In genomic region chr14:99743625-99744297, GRCm38 (mm10) we compare ENCODE assay signal across 14 mouse cellular contexts.
DNase-seq lines count a peak whose midpoint lies in the region; ATAC-seq and TF ChIP-seq lines count a peak whose summit lies in the region.
"Had no signal": no experiment of that assay in that cellular context is flagged by ENCODE, and none has a peak within 500 bp of the region (broad histone marks: within the 10 kb centered on the region; RNA-seq: fewer than 3 reads in every experiment).

No protein-coding gene starts in this region.

- TF ChIP-seq EP300 in heart, postnatal 0 days (IDR thresholded peaks at IDR 0.05; ENCODE audit: low read depth), result no peak
- TF ChIP-seq EP300 in heart, adult 2 months (IDR thresholded peaks at IDR 0.05; ENCODE audit: insufficient read depth, low read depth, low read length), result no peak

- peak; percentile 27; the same call in 1 of the 2 replicates for ATAC-seq in heart, postnatal 0 days (ENCODE audit: insufficient read depth, low read depth)
- ATAC-seq in midbrain, embryonic 15.5 days (replicated peaks), result no peak
- ATAC-seq: hindbrain, embryonic 16.5 days had no signal

- no peaks in the 10 kb centered on the region for H3K9me3 ChIP-seq in heart, postnatal 0 days (replicated peaks; ENCODE audit: control insufficient read depth, low read length)
- no peaks in the 10 kb centered on the region for H3K9me3 ChIP-seq in midbrain, embryonic 15.5 days
- H3K9me3 ChIP-seq: embryonic facial prominence, embryonic 12.5 days; neural tube, embryonic 12.5 days had no signal

- no peak overlapping the region for H3K4me2 ChIP-seq in heart, postnatal 0 days (ENCODE audit: low read depth, low read length)
- no peak overlapping the region for H3K4me2 ChIP-seq in midbrain, embryonic 15.5 days
- H3K4me2 ChIP-seq: embryonic facial prominence, embryonic 12.5 days; neural tube, embryonic 12.5 days had no signal

- H3K4me1 ChIP-seq in heart, postnatal 0 days (ENCODE audit: control insufficient read depth, insufficient read depth), result no peaks in the 10 kb centered on the region
- no peaks in the 10 kb centered on the region for H3K4me1 ChIP-seq in heart, adult 2 months (ENCODE audit: control insufficient read depth, insufficient read depth, low read length)
- H3K4me1 ChIP-seq in midbrain, embryonic 15.5 days, result peaks cover 11% of the 10 kb centered on the region
- H3K4me1 ChIP-seq: embryonic facial prominence, embryonic 12.5 days had no signal

- 59% methylated on average over 17 of the region's 17 CpGs for WGBS in heart, postnatal 0 days
- WGBS in heart, adult 2 months, result 71% methylated on average over 17 of the region's 17 CpGs
- WGBS in midbrain, embryonic 15.5 days, result 90% methylated on average over 17 of the region's 17 CpGs

- no peaks in the 10 kb centered on the region for H3K36me3 ChIP-seq in heart, postnatal 0 days (replicated peaks; ENCODE audit: control insufficient read depth, insufficient read depth, low read length)
- H3K36me3 ChIP-seq in heart, adult 2 months (ENCODE audit: control insufficient read depth, insufficient read depth, low read length), result no peaks in the 10 kb centered on the region
- no peaks in the 10 kb centered on the region for H3K36me3 ChIP-seq in midbrain, embryonic 15.5 days (replicated peaks)
- H3K36me3 ChIP-seq: embryonic facial prominence, embryonic 12.5 days; neural tube, embryonic 12.5 days had no signal

- H3K4me3 ChIP-seq in heart, postnatal 0 days (ENCODE audit: low read depth, low read length), result no peak overlapping the region
- no peak overlapping the region for H3K4me3 ChIP-seq in heart, adult 2 months
- no peak overlapping the region for H3K4me3 ChIP-seq in midbrain, embryonic 15.5 days
- H3K4me3 ChIP-seq: embryonic facial prominence, embryonic 12.5 days; neural tube, embryonic 12.5 days had no signal

- TF ChIP-seq CTCF in heart, postnatal 0 days (IDR thresholded peaks at IDR 0.05; ENCODE audit: low read depth), result no peak
- no peak for TF ChIP-seq CTCF in heart, adult 2 months (IDR thresholded peaks at IDR 0.05)

- H3K9ac ChIP-seq in heart, postnatal 0 days (replicated peaks; ENCODE audit: low read depth, low read length), result no peak overlapping the region
- H3K9ac ChIP-seq in heart, adult 2 months (ENCODE audit: low read depth, low read length), result no peak overlapping the region
- no peak overlapping the region for H3K9ac ChIP-seq in midbrain, embryonic 15.5 days
- H3K9ac ChIP-seq: embryonic facial prominence, embryonic 12.5 days; neural tube, embryonic 12.5 days had no signal

- no peak for TF ChIP-seq POLR2A in heart, adult 2 months (IDR thresholded peaks at IDR 0.05; ENCODE audit: insufficient read depth, low read depth, low read length)

- intact Hi-C loops in heart, adult 2 months (cut with DNase I), result loop anchor here (10.0 kb wide), 1 partner anchor 599 kb away; no protein-coding TSS in a partner anchor

- peaks cover 13% of the 10 kb centered on the region; the same call in 1 of the 2 replicates for H3K27me3 ChIP-seq in heart, postnatal 0 days (ENCODE audit: control insufficient read depth, insufficient read depth, low read length)
- no peaks in the 10 kb centered on the region for H3K27me3 ChIP-seq in heart, adult 2 months (ENCODE audit: control insufficient read depth, insufficient read depth, low read length)
- H3K27me3 ChIP-seq in midbrain, embryonic 15.5 days (replicated peaks), result no peaks in the 10 kb centered on the region
- H3K27me3 ChIP-seq: embryonic facial prominence, embryonic 12.5 days; neural tube, embryonic 12.5 days had no signal

- peak; percentile 3 for DNase-seq in cerebellum, adult 9-10 months
- no peak for DNase-seq in cerebellum, adult 18-20 months
- peak; percentile 11 for DNase-seq in heart, postnatal 0 days (ENCODE audit: low spot score)
- no peak for DNase-seq in heart, adult 2 months
- peak; percentile 7 to 33 for DNase-seq in lung, adult 18-20 months
- no peak for DNase-seq in lung, postnatal 10 days
- peak; percentile 31 to 47 for DNase-seq in right cerebral cortex, adult 2 months (ENCODE audit: low spot score in 2 of 2)
- DNase-seq: adrenal gland, postnatal 14 days; cerebellum, postnatal 36 days; kidney, adult 2 months had no signal

- H3K79me2 ChIP-seq in heart, adult 2 months (replicated peaks; ENCODE audit: control insufficient read depth, insufficient read depth, low read length), result no peaks in the 10 kb centered on the region

- H3K27ac ChIP-seq in heart, postnatal 0 days (ENCODE audit: low read depth), result no peak overlapping the region
- H3K27ac ChIP-seq in heart, adult 2 months, result no peak overlapping the region
- H3K27ac ChIP-seq in midbrain, embryonic 15.5 days, result no peak overlapping the region
- H3K27ac ChIP-seq: embryonic facial prominence, embryonic 12.5 days; neural tube, embryonic 12.5 days had no signal

Comparison
In these comparisons a context has a peak if more than half of its experiments do, and no peak if none do; other contexts are left out.
1. DNase-seq: peak in cerebellum, adult 9-10 months (single experiment), heart, postnatal 0 days (single experiment), lung, adult 18-20 months (2 of 2) and right cerebral cortex, adult 2 months (2 of 2); none in cerebellum, adult 18-20 months (0 of 2), heart, adult 2 months (0 of 2) and lung, postnatal 10 days (single experiment).